18 mouse cellular contexts compared by ENCODE assay signal in genomic region chr5:122016744-122017143, GRCm38 (mm10). TPM values are rescaled to one million over a fixed set of nuclear protein-coding genes. Genes with fewer than 3 reads are reported as not detected.
DNase-seq lines count a peak whose midpoint lies in the region; ATAC-seq and TF ChIP-seq lines count a peak whose summit lies in the region.
"Had no signal": no experiment of that assay in that cellular context is flagged by ENCODE, and none has a peak within 500 bp of the region (broad histone marks: within the 10 kb centered on the region; RNA-seq: fewer than 3 reads in every experiment).

No protein-coding gene starts in this region.

- H3K27ac ChIP-seq in hindbrain, embryonic 11.5 days (ENCODE audit: low read depth, low read length), result peak overlapping the region; percentile 44; the same call in 1 of the 2 replicates
- no peak overlapping the region for H3K27ac ChIP-seq in hindbrain, postnatal 0 days
- H3K27ac ChIP-seq in liver, embryonic 16.5 days (ENCODE audit: low read length), result no peak overlapping the region
- no peak overlapping the region for H3K27ac ChIP-seq in liver, embryonic 11.5 days (ENCODE audit: low read depth, low read length)
- no peak overlapping the region for H3K27ac ChIP-seq in midbrain, embryonic 14.5 days (replicated peaks; ENCODE audit: low read depth, low read length)
- no peak overlapping the region; the same call in 1 of the 2 replicates for H3K27ac ChIP-seq in midbrain, embryonic 10.5 days (replicated peaks)
- H3K27ac ChIP-seq in forebrain, embryonic 14.5 days (ENCODE audit: low read depth, low read length), result no peak overlapping the region
- H3K27ac ChIP-seq: heart, embryonic 10.5 days had no signal

- peak; percentile 36; the same call in 1 of the 2 replicates for ATAC-seq in hindbrain, embryonic 11.5 days (ENCODE audit: low FRiP score)
- no peak for ATAC-seq in hindbrain, postnatal 0 days
- no peak for ATAC-seq in liver, embryonic 16.5 days (ENCODE audit: low read depth)
- ATAC-seq in liver, embryonic 11.5 days (replicated peaks; ENCODE audit: low FRiP score), result no peak
- no peak for ATAC-seq in midbrain, embryonic 14.5 days (ENCODE audit: low FRiP score, low TSS enrichment)
- ATAC-seq in forebrain, embryonic 14.5 days, result no peak
- ATAC-seq: forebrain, embryonic 16.5 days had no signal

- no peak overlapping the region for H3K9ac ChIP-seq in hindbrain, embryonic 11.5 days (ENCODE audit: low read depth, low read length)
- no peak overlapping the region for H3K9ac ChIP-seq in hindbrain, postnatal 0 days (replicated peaks; ENCODE audit: low read length)
- H3K9ac ChIP-seq in liver, embryonic 16.5 days (ENCODE audit: low read depth, low read length), result no peak overlapping the region
- no peak overlapping the region for H3K9ac ChIP-seq in liver, embryonic 11.5 days (ENCODE audit: low read depth, low read length)
- peak overlapping the region; percentile 16; the same call in 1 of the 2 replicates for H3K9ac ChIP-seq in midbrain, embryonic 14.5 days (replicated peaks; ENCODE audit: low read length)
- no peak overlapping the region for H3K9ac ChIP-seq in forebrain, embryonic 14.5 days (ENCODE audit: low read length)
- H3K9ac ChIP-seq: embryonic facial prominence, embryonic 12.5 days had no signal

- DNase-seq in hindbrain, embryonic 11.5 days (ENCODE audit: low spot score), result no peak
- no peak for DNase-seq in hindbrain, postnatal 0 days (ENCODE audit: low spot score)
- DNase-seq in liver, embryonic 11.5 days (ENCODE audit: low spot score), result no peak
- DNase-seq in midbrain, embryonic 14.5 days, result no peak
- DNase-seq in midbrain, embryonic 10.5 days (ENCODE audit: low spot score), result no peak
- DNase-seq in forebrain, embryonic 14.5 days (ENCODE audit: low spot score), result no peak
- DNase-seq: cerebellum, adult 11 months; cerebellum, adult 8-10 months; cerebellum, postnatal 14 days; gastrocnemius, postnatal 10 days; heart, adult 18-20 months; heart, postnatal 10 days; heart, postnatal 4 days had no signal

- TF ChIP-seq CTCF in hindbrain, postnatal 0 days (IDR thresholded peaks at IDR 0.05; ENCODE audit: low read depth), result no peak

- no peaks in the 10 kb centered on the region for H3K36me3 ChIP-seq in hindbrain, embryonic 11.5 days (ENCODE audit: control insufficient read depth, insufficient read depth, low read length)
- H3K36me3 ChIP-seq in hindbrain, postnatal 0 days (ENCODE audit: insufficient read depth, low read length), result no peaks in the 10 kb centered on the region
- no peaks in the 10 kb centered on the region for H3K36me3 ChIP-seq in liver, embryonic 16.5 days (ENCODE audit: control insufficient read depth, insufficient read depth)
- no peaks in the 10 kb centered on the region for H3K36me3 ChIP-seq in liver, embryonic 11.5 days (ENCODE audit: control insufficient read depth, insufficient read depth, low read length)
- no peaks in the 10 kb centered on the region for H3K36me3 ChIP-seq in midbrain, embryonic 14.5 days (ENCODE audit: control insufficient read depth, insufficient read depth, low read length)
- H3K36me3 ChIP-seq in midbrain, embryonic 10.5 days, result peaks cover 6% of the 10 kb centered on the region; the same call in 1 of the 2 replicates
- H3K36me3 ChIP-seq in forebrain, embryonic 14.5 days (ENCODE audit: control insufficient read depth, insufficient read depth, low read length), result no peaks in the 10 kb centered on the region
- H3K36me3 ChIP-seq: embryonic facial prominence, embryonic 12.5 days; heart, embryonic 10.5 days had no signal

- no peaks in the 10 kb centered on the region for H3K27me3 ChIP-seq in hindbrain, embryonic 11.5 days (ENCODE audit: control insufficient read depth, insufficient read depth, low read length)
- no peaks in the 10 kb centered on the region for H3K27me3 ChIP-seq in hindbrain, postnatal 0 days (ENCODE audit: insufficient read depth, low read length)
- no peaks in the 10 kb centered on the region for H3K27me3 ChIP-seq in liver, embryonic 16.5 days (ENCODE audit: control insufficient read depth, insufficient read depth, low read depth, low read length)
- no peaks in the 10 kb centered on the region for H3K27me3 ChIP-seq in liver, embryonic 11.5 days (replicated peaks; ENCODE audit: control insufficient read depth, insufficient read depth, low read length)
- no peaks in the 10 kb centered on the region for H3K27me3 ChIP-seq in midbrain, embryonic 14.5 days (ENCODE audit: control insufficient read depth, insufficient read depth, low read length)
- H3K27me3 ChIP-seq in midbrain, embryonic 10.5 days (ENCODE audit: low read depth, poor library complexity, severe bottlenecking), result no peaks in the 10 kb centered on the region
- H3K27me3 ChIP-seq in forebrain, embryonic 14.5 days (replicated peaks; ENCODE audit: control insufficient read depth, insufficient read depth, low read length), result no peaks in the 10 kb centered on the region
- H3K27me3 ChIP-seq: embryonic facial prominence, embryonic 12.5 days had no signal

- H3K9me3 ChIP-seq in hindbrain, embryonic 11.5 days (ENCODE audit: control insufficient read depth, low read length), result no peaks in the 10 kb centered on the region
- H3K9me3 ChIP-seq in hindbrain, postnatal 0 days (ENCODE audit: low read length), result no peaks in the 10 kb centered on the region
- no peaks in the 10 kb centered on the region for H3K9me3 ChIP-seq in liver, embryonic 16.5 days (replicated peaks; ENCODE audit: control insufficient read depth, low read length)
- H3K9me3 ChIP-seq in liver, embryonic 11.5 days (ENCODE audit: control insufficient read depth, low read length), result no peaks in the 10 kb centered on the region
- H3K9me3 ChIP-seq in midbrain, embryonic 14.5 days (ENCODE audit: control insufficient read depth, low read length), result no peaks in the 10 kb centered on the region
- H3K9me3 ChIP-seq in midbrain, embryonic 10.5 days (replicated peaks), result no peaks in the 10 kb centered on the region; the same call in 1 of the 2 replicates
- no peaks in the 10 kb centered on the region for H3K9me3 ChIP-seq in forebrain, embryonic 14.5 days (replicated peaks; ENCODE audit: control insufficient read depth, low read length)
- H3K9me3 ChIP-seq: embryonic facial prominence, embryonic 12.5 days; heart, embryonic 10.5 days had no signal

- H3K4me3 ChIP-seq in hindbrain, embryonic 11.5 days (ENCODE audit: low read depth, low read length), result no peak overlapping the region
- H3K4me3 ChIP-seq in hindbrain, postnatal 0 days (ENCODE audit: low read length), result no peak overlapping the region
- no peak overlapping the region; the same call in 1 of the 2 replicates for H3K4me3 ChIP-seq in liver, embryonic 16.5 days (ENCODE audit: low read depth, low read length)
- H3K4me3 ChIP-seq in liver, embryonic 11.5 days (ENCODE audit: low read depth, low read length), result no peak overlapping the region
- H3K4me3 ChIP-seq in midbrain, embryonic 14.5 days (replicated peaks; ENCODE audit: low read depth, low read length), result no peak overlapping the region
- no peak overlapping the region for H3K4me3 ChIP-seq in midbrain, embryonic 10.5 days
- no peak overlapping the region for H3K4me3 ChIP-seq in forebrain, embryonic 14.5 days (ENCODE audit: low read depth, low read length)
- H3K4me3 ChIP-seq: embryonic facial prominence, embryonic 12.5 days; heart, embryonic 10.5 days had no signal

- 78% methylated on average over 6 of the region's 6 CpGs for WGBS in hindbrain, embryonic 11.5 days
- 79% methylated on average over 6 of the region's 6 CpGs for WGBS in hindbrain, postnatal 0 days
- WGBS in liver, embryonic 16.5 days (ENCODE audit: insufficient replicate concordance), result 54% methylated on average over 6 of the region's 6 CpGs
- WGBS in liver, embryonic 11.5 days, result 55% methylated on average over 6 of the region's 6 CpGs
- 78% methylated on average over 6 of the region's 6 CpGs for whole genome bisulfite sequencing in midbrain, embryonic 14.5 days
- WGBS in midbrain, embryonic 10.5 days, result 86% methylated on average over 6 of the region's 6 CpGs
- 90% methylated on average over 6 of the region's 6 CpGs for WGBS in forebrain, embryonic 14.5 days

- no peak overlapping the region for H3K4me2 ChIP-seq in hindbrain, embryonic 11.5 days (replicated peaks; ENCODE audit: low read depth, low read length)
- H3K4me2 ChIP-seq in hindbrain, postnatal 0 days (ENCODE audit: low read depth, low read length), result no peak overlapping the region
- peak overlapping the region; percentile 34; the same call in 1 of the 2 replicates for H3K4me2 ChIP-seq in liver, embryonic 16.5 days (ENCODE audit: low read depth, low read length)
- H3K4me2 ChIP-seq in liver, embryonic 11.5 days, result no peak overlapping the region; the same call in 1 of the 2 replicates
- no peak overlapping the region for H3K4me2 ChIP-seq in midbrain, embryonic 14.5 days (ENCODE audit: low read length)
- H3K4me2 ChIP-seq in forebrain, embryonic 14.5 days (ENCODE audit: low read length), result no peak overlapping the region
- H3K4me2 ChIP-seq: embryonic facial prominence, embryonic 12.5 days had no signal

- H3K4me1 ChIP-seq in hindbrain, embryonic 11.5 days (replicated peaks; ENCODE audit: control insufficient read depth, insufficient read depth, low read length), result 0 out of 2 replicates have a peak, but pooled peaks cover 5% of the 10 kb centered on the region
- H3K4me1 ChIP-seq in hindbrain, postnatal 0 days (ENCODE audit: insufficient read depth, low read length), result no peaks in the 10 kb centered on the region; the same call in 1 of the 2 replicates
- H3K4me1 ChIP-seq in liver, embryonic 16.5 days (ENCODE audit: control insufficient read depth, low read depth, low read length), result no peaks in the 10 kb centered on the region
- H3K4me1 ChIP-seq in liver, embryonic 11.5 days (replicated peaks; ENCODE audit: control insufficient read depth, insufficient read depth, low read length), result peaks cover 2% of the 10 kb centered on the region
- H3K4me1 ChIP-seq in midbrain, embryonic 14.5 days (ENCODE audit: control insufficient read depth, insufficient read depth, low read length), result peaks cover 16% of the 10 kb centered on the region; the same call in 1 of the 2 replicates
- H3K4me1 ChIP-seq in midbrain, embryonic 10.5 days, result peaks cover 59% of the 10 kb centered on the region
- H3K4me1 ChIP-seq in forebrain, embryonic 14.5 days (ENCODE audit: control insufficient read depth, insufficient read depth, low read length), result no peaks in the 10 kb centered on the region

RNA-seq across cellular contexts. Expression of gene Cux2, which starts 33.2 kb away (rescaled TPM):
- 13.7 and 17.4 TPM in 2 replicates for polyA plus RNA-seq in hindbrain, embryonic 11.5 days (2014; fragmentation: Nextera tagmentation; extraction: Ambion mirVana)
- 35.4 and 46.6 TPM in 2 replicates for total RNA-seq in hindbrain, postnatal 0 days (2014; rRNA removed)
- polyA plus RNA-seq in hindbrain, postnatal 0 days (2015; fragmentation: Nextera tagmentation; extraction: Ambion mirVana), result 15.2 and 16.6 TPM in 2 replicates
- 1.4 and 3.1 TPM in 2 replicates for polyA plus RNA-seq in liver, embryonic 16.5 days (2015; fragmentation: Nextera tagmentation; extraction: Ambion mirVana)
- polyA plus RNA-seq in liver, embryonic 11.5 days (2014; fragmentation: Nextera tagmentation; extraction: Ambion mirVana), result 4.9 and 5.2 TPM in 2 replicates
- 25.5 and 28.8 TPM in 2 replicates for polyA plus RNA-seq in midbrain, embryonic 14.5 days (2014; fragmentation: Nextera tagmentation; extraction: Ambion mirVana)
- polyA plus RNA-seq in midbrain, embryonic 10.5 days (2016; fragmentation: Nextera tagmentation; extraction: Ambion mirVana), result 6.4 and 10.2 TPM in 2 replicates
- polyA plus RNA-seq in forebrain, embryonic 14.5 days (2014; fragmentation: Nextera tagmentation; extraction: Ambion mirVana), result 16.7 and 30.0 TPM in 2 replicates
- total RNA-seq: common myeloid progenitor, adult 5-6 weeks had no signal
